Mouse (Mus musculus): ENCODE results near the gene Slc25a44.
A peak's percentile ranks its signal among the peaks of the same experiment; 100 is the strongest.

- TF ChIP-seq CTCF (IDR thresholded peaks at IDR 0.05; ENCODE audit: low read depth, low read length), result peak; percentile 69
- TF ChIP-seq POLR2A (IDR thresholded peaks at IDR 0.05; ENCODE audit: insufficient read depth, low read length), result no peak
These were observed 11.7 kb upstream of the Slc25a44 start for GRCm38 (mm10) chr3:88436395-88437201.

All from ES-Bruce4 (cell line).